Mouse (Mus musculus) ES-Bruce4 (cell line): ENCODE data around the gene Calhm5.

Experiments used
- CTCF ChIP-seq: IDR thresholded peaks from one replicate; pipeline ENCODE4 v1.8.1; 2011; ENCODE audit warnings: low read depth, low read length
- EP300 ChIP-seq: IDR thresholded peaks from 2 replicates; pipeline ENCODE4 v1.6.1; 2011; ENCODE audit warnings: low read depth, low read length; ENCODE audit not compliant: insufficient read depth
- POLR2A ChIP-seq: IDR thresholded peaks from one replicate; pipeline ENCODE4 v1.8.1; 2011; ENCODE audit warnings: low read length; ENCODE audit not compliant: insufficient read depth

DNA sequence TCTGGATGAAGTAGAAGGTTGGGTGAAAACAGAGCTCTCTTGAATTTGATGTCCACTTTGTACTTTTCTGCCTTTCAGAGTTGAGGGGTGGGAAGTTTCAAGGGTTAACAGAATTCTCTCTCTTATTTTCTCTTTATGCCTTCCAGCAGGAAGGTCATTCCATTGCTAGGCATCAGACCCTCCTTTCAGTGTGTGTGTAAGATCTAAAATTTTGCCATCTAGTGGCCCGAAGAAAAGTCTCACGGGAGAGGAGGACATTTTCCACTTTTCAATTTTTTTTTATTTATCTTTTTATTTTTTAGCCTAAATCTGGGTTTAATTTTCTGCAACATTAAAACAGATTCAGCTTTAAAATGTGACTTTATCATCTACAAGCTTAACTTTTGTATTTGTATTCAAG, 24.7 kb downstream of the Calhm5 start:
- TF ChIP-seq POLR2A (no peak), EP300 (no peak), CTCF (no peak)
